Mouse (Mus musculus) embryo, embryonic 10.5 days (tissue): ENCODE results near the gene Vmn2r81.
"Not testable (repeated sequence)": the region's sequence is repeated elsewhere in the genome, so short reads cannot be mapped to it uniquely, and the experiment has no call there.

Source experiments
- DNase-seq: peaks from one replicate; pipeline ENCODE4 v3.0.0-alpha.2; 2015; ENCODE audit warnings: low spot score

Vmn2r81 gene

DNA sequence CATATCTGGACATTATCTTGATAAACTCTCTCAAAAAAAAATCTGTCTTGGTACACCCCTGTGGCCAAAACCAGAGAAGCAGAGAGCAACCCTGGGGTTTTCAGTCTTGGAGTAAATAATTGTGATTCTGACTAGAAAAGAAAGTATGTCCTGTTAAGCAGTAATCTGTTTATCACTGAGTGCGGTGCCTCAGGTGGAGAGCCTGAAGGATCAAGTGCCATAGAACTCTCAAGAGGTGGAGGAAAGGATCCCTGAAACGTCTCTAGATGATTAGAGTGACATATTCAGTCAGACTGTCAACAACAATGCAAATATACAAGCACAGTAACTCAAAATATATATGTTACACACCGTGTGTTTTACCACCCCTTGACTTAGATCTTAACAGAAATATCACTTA lies at the start of gene Vmn2r81:
Gene Vmn2r81, plus strand, starts transcription at position 301 of the 400 bp plus-strand sequence.
- not testable (repeated sequence) for DNase-seq

GRCm38 (mm10) chr10:79199973-79200372 lies 47.5 kb upstream of the Vmn2r81 start:
- DNase-seq: not testable (repeated sequence)

- DNase-seq: no peak
Measured at GRCm38 (mm10) chr10:79220432-79220831, 27.1 kb upstream of the Vmn2r81 start.

- no peak for DNase-seq
Measured at GRCm38 (mm10) chr10:79221606-79222005, 25.9 kb upstream of the Vmn2r81 start.

DNA sequence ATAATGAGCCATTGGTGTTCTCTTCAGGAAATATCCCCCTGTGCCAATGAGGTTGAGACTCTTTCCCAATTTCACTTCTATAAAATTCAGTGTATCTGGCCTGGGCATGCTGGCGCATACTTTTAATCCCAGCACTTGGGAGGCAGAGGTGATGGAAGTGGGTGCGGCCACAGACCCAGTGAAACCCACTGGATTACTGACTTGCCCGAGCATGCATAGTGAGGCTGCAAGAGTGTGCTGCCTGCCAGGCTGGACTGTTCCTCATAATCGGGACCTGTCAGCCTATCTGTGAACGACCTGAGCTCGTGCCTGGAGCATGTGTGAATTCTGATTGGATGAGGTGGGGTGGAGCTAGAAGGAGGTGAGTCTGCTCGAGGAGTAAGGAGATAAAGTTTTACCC lies 25.3 kb upstream of the Vmn2r81 start:
- no peak for DNase-seq

DNA sequence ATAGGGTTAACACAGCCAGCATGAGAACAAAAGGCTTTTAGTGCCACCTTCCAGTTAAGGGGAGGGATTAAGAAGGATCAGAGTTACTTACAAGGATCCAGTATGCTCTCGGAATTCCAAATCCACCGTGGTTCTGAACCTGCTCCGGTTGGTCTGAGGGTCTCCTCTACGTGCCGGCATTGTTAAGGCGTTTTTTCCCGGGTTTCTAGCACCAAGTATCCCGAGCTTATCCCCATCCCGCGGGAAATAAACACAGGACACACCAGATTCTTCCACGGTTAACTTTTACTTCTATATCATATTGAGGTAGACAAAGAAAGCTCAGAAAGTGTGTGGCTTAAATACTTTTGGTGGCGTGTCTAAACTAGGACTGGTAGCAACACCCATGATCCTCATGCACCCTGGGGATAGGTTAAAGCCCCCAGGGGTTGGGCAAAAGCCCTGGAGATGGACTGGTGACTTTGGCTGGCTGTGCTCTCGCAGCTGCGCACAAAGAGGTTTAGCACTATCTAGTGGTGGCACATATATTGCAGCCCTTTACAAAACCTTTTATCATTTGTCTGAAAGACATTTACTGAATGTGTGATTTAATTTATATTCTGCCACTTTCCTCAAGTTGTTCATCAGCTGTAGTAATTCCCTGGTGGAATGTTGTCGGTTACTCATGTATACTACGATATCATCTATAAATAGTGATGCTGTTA lies 74.7 kb downstream of the Vmn2r81 start:
- DNase-seq: peak; percentile 63

GRCm38 (mm10) chr10:79322737-79323086 lies 75.2 kb downstream of the Vmn2r81 start:
- no peak for DNase-seq
